In genomic region chr14:54721711-54722110, GRCm38 (mm10) we compare ENCODE assay signal across 23 mouse cellular contexts. TPM values are rescaled to one million over a fixed set of nuclear protein-coding genes. Genes with fewer than 3 reads are reported as not detected.
DNase-seq lines count a peak whose midpoint lies in the region; ATAC-seq and TF ChIP-seq lines count a peak whose summit lies in the region.
"Had no signal": no experiment of that assay in that cellular context is flagged by ENCODE, and none has a peak within 500 bp of the region (broad histone marks: within the 10 kb centered on the region; RNA-seq: fewer than 3 reads in every experiment).

No protein-coding gene starts in this region.

- H3K4me1 ChIP-seq in lung, adult 2 months (ENCODE audit: control insufficient read depth, insufficient read depth, low read length), result no peaks in the 10 kb centered on the region
- H3K4me1 ChIP-seq: embryonic facial prominence, embryonic 13.5 days; forebrain, embryonic 12.5 days; heart, embryonic 15.5 days; hindbrain, embryonic 13.5 days had no signal

- 76% methylated on average over 10 of the region's 10 CpGs for WGBS in lung, adult 2 months

- no peak for TF ChIP-seq POLR2A in lung, adult 2 months (IDR thresholded peaks at IDR 0.05; ENCODE audit: borderline replicate concordance, extremely low read depth, low read depth, low read length)

- TF ChIP-seq CTCF in gastrocnemius, adult 2 months (IDR thresholded peaks at IDR 0.05), result no peak
- TF ChIP-seq CTCF in lung, adult 2 months (IDR thresholded peaks at IDR 0.05; ENCODE audit: insufficient read depth, low read length), result no peak

- H3K4me3 ChIP-seq in gastrocnemius, adult 2 months, result no peak overlapping the region
- no peak overlapping the region for H3K4me3 ChIP-seq in lung, adult 2 months (replicated peaks; ENCODE audit: extremely low read depth, low read depth, low read length)
- H3K4me3 ChIP-seq: embryonic facial prominence, embryonic 13.5 days; forebrain, embryonic 12.5 days; heart, adult 2 months; heart, embryonic 15.5 days; hindbrain, embryonic 13.5 days had no signal

- DNase-seq in gastrocnemius, adult 2 months, result no peak
- DNase-seq in gastrocnemius, adult 8-10 months (ENCODE audit: low spot score in 2 of 2), result no peak
- peak; percentile 71 for DNase-seq in cerebellum, adult 11-12 months
- peak; percentile 67 for DNase-seq in cerebellum, adult 9-10 months
- peak; percentile 67 to 76 for DNase-seq in cerebellum, postnatal 25 days
- DNase-seq in lung, adult 2 months, result no peak
- no peak for DNase-seq in adrenal gland, postnatal 36 days
- DNase-seq: adrenal gland, adult 8-10 months; gastrocnemius, postnatal 14 days; heart, adult 2 months; heart, postnatal 14 days; kidney, adult 11 months had no signal

- peak overlapping the region; percentile 84 for H3K27ac ChIP-seq in gastrocnemius, adult 2 months
- H3K27ac ChIP-seq: embryonic facial prominence, embryonic 13.5 days; forebrain, embryonic 12.5 days; heart, adult 2 months; heart, embryonic 15.5 days; hindbrain, embryonic 13.5 days; hindbrain, postnatal 0 days had no signal

- ATAC-seq in activated CD4-positive, CD25-positive, alpha-beta regulatory T cell, adult 4 months, result no peak
- ATAC-seq: forebrain, embryonic 16.5 days; hindbrain, postnatal 0 days had no signal

- intact Hi-C loops in gastrocnemius, adult 2 months (cut with DNase I), result loop anchor here (2.0 kb wide), 1 partner anchor 21 kb away; no protein-coding TSS in a partner anchor

RNA-seq across cellular contexts. Expression of gene Cebpe, which starts 9.7 kb away (rescaled TPM):
- not detected for total RNA-seq in gastrocnemius, adult 2 months (2021)
- total RNA-seq in gastrocnemius, adult 8-10 months (2022), result not detected
- 0.57 and 1.1 TPM in 2 replicates for polyA plus RNA-seq in lung, adult 2 months (2012; rRNA removed)
- not detected for polyA plus RNA-seq in activated CD4-positive, CD25-positive, alpha-beta regulatory T cell, adult 4 months (2017; shearing (Covaris generic))
- total RNA-seq in adrenal gland, postnatal 36 days (2021), result not detected
- total RNA-seq: adrenal gland, adult 8-10 months; gastrocnemius, postnatal 14 days; heart, adult 2 months; heart, postnatal 14 days; hindbrain, postnatal 0 days had no signal
- polyA plus RNA-seq: embryonic facial prominence, embryonic 13.5 days; forebrain, embryonic 12.5 days; forebrain, embryonic 16.5 days; heart, embryonic 11.5 days; hindbrain, embryonic 13.5 days; hindbrain, postnatal 0 days; kidney, embryonic 14.5 days had no signal

RNA-seq across cellular contexts. Expression of gene Gm29776, which starts 23.1 kb away (rescaled TPM):
- total RNA-seq in gastrocnemius, adult 2 months (2021), result not detected
- not detected for total RNA-seq in gastrocnemius, adult 8-10 months (2022)
- polyA plus RNA-seq in lung, adult 2 months (2012; rRNA removed), result 0.43 and 0.56 TPM in 2 replicates
- polyA plus RNA-seq in activated CD4-positive, CD25-positive, alpha-beta regulatory T cell, adult 4 months (2017; shearing (Covaris generic)), result not detected
- total RNA-seq in adrenal gland, postnatal 36 days (2021), result under 1 TPM in 1 of 2 experiments, not detected in 1; 0.23 TPM
- total RNA-seq: CH12.LX; gastrocnemius, postnatal 14 days; heart, adult 2 months; heart, postnatal 14 days; hematopoietic stem cell, adult 5-6 weeks had no signal
- polyA plus RNA-seq: forebrain, embryonic 12.5 days had no signal

RNA-seq across cellular contexts. Expression of gene Acin1, which starts 35.0 kb away (rescaled TPM):
- 10 to 100 TPM; 75.5 to 81.7 TPM for total RNA-seq in gastrocnemius, adult 2 months (2021)
- total RNA-seq in gastrocnemius, adult 8-10 months (2022), result 10 to 100 TPM; 46.2 to 72.1 (median 55.9) TPM
- 100 and 121 TPM in 2 replicates for polyA plus RNA-seq in lung, adult 2 months (2012; rRNA removed)
- 100 to 1,000 TPM; 136 to 148 TPM for polyA plus RNA-seq in activated CD4-positive, CD25-positive, alpha-beta regulatory T cell, adult 4 months (2017; shearing (Covaris generic))
- total RNA-seq in adrenal gland, postnatal 36 days (2021), result 100 to 1,000 TPM; 140 to 178 TPM

RNA-seq across cellular contexts. Expression of gene 1700123O20Rik, which starts 35.7 kb away (rescaled TPM):
- 10 to 100 TPM in 1 of 2 experiments, 1 to 10 TPM in 1; 7.0 to 11.0 TPM for total RNA-seq in gastrocnemius, adult 2 months (2021)
- 1 to 10 TPM; 7.1 to 9.4 (median 8.0) TPM for total RNA-seq in gastrocnemius, adult 8-10 months (2022)
- polyA plus RNA-seq in lung, adult 2 months (2012; rRNA removed), result 49.8 and 50.5 TPM in 2 replicates
- polyA plus RNA-seq in activated CD4-positive, CD25-positive, alpha-beta regulatory T cell, adult 4 months (2017; shearing (Covaris generic)), result 10 to 100 TPM; 91.8 to 93.8 TPM
- 10 to 100 TPM; 40.6 to 42.1 TPM for total RNA-seq in adrenal gland, postnatal 36 days (2021)

Comparison
In these comparisons a context has a peak if more than half of its experiments do, and no peak if none do; other contexts are left out.
1. DNase-seq: peak in cerebellum, adult 11-12 months (single experiment), cerebellum, adult 9-10 months (single experiment) and cerebellum, postnatal 25 days (2 of 2); none in gastrocnemius, adult 2 months (single experiment), gastrocnemius, adult 8-10 months (0 of 2), lung, adult 2 months (single experiment) and adrenal gland, postnatal 36 days (0 of 2).